8 mouse cellular contexts compared by ENCODE assay signal in genomic region chr5:135011809-135012613, GRCm38 (mm10). TPM values are rescaled to one million over a fixed set of nuclear protein-coding genes. Genes with fewer than 3 reads are reported as not detected.
DNase-seq lines count a peak whose midpoint lies in the region; ATAC-seq and TF ChIP-seq lines count a peak whose summit lies in the region.

No protein-coding gene starts in this region.

- H3K4me2 ChIP-seq in kidney, postnatal 0 days (ENCODE audit: low read length) = peak overlapping the region; percentile 48
- H3K4me2 ChIP-seq in embryonic facial prominence, embryonic 14.5 days (ENCODE audit: low read depth, low read length) = peak overlapping the region; percentile 37
- peak overlapping the region; percentile 76 for H3K4me2 ChIP-seq in intestine, postnatal 0 days (replicated peaks; ENCODE audit: low read depth)
- H3K4me2 ChIP-seq in neural tube, embryonic 11.5 days (ENCODE audit: low read depth) = peak overlapping the region; percentile 35

- H3K9ac ChIP-seq in kidney, postnatal 0 days (ENCODE audit: low read depth, low read length) = peak overlapping the region; percentile 39; the same call in 1 of the 2 replicates
- 0 out of 2 replicates have a peak overlapping the region, but pooled peaks have one; percentile 26 for H3K9ac ChIP-seq in embryonic facial prominence, embryonic 14.5 days (ENCODE audit: low read depth, low read length)
- peak overlapping the region; percentile 31; the same call in 1 of the 2 replicates for H3K9ac ChIP-seq in intestine, postnatal 0 days (ENCODE audit: low read depth, low read length)
- H3K9ac ChIP-seq in neural tube, embryonic 11.5 days (ENCODE audit: low read length) = peak overlapping the region; percentile 29; the same call in 1 of the 2 replicates

- H3K27me3 ChIP-seq in kidney, postnatal 0 days (ENCODE audit: insufficient read depth, low read length) = no peaks in the 10 kb centered on the region
- H3K27me3 ChIP-seq in embryonic facial prominence, embryonic 14.5 days (replicated peaks; ENCODE audit: control insufficient read depth, insufficient read depth, low read length) = no peaks in the 10 kb centered on the region
- no peaks in the 10 kb centered on the region for H3K27me3 ChIP-seq in intestine, postnatal 0 days (replicated peaks; ENCODE audit: control insufficient read depth, insufficient read depth, low read length)
- H3K27me3 ChIP-seq in neural tube, embryonic 11.5 days (ENCODE audit: control insufficient read depth, insufficient read depth, low read length) = no peaks in the 10 kb centered on the region

- no peak for TF ChIP-seq CTCF in kidney, postnatal 0 days (IDR thresholded peaks at IDR 0.05; ENCODE audit: low read depth)
- peak; percentile 1; the same call in 1 of the 2 replicates for TF ChIP-seq CTCF in intestine, postnatal 0 days (IDR thresholded peaks at IDR 0.05; ENCODE audit: low read depth)

- H3K27ac ChIP-seq in kidney, postnatal 0 days = peak overlapping the region; percentile 62; the same call in 1 of the 2 replicates
- no peak overlapping the region for H3K27ac ChIP-seq in embryonic facial prominence, embryonic 14.5 days (replicated peaks; ENCODE audit: low read depth, low read length)
- peak overlapping the region; percentile 93 for H3K27ac ChIP-seq in intestine, postnatal 0 days (ENCODE audit: low read depth, low read length)
- no peak overlapping the region for H3K27ac ChIP-seq in neural tube, embryonic 11.5 days (ENCODE audit: low read depth, low read length)

- ATAC-seq in kidney, postnatal 0 days (replicated peaks; ENCODE audit: low FRiP score, low read depth) = no peak
- no peak for ATAC-seq in embryonic facial prominence, embryonic 14.5 days (ENCODE audit: low read depth)
- ATAC-seq in intestine, postnatal 0 days = no peak
- no peak for ATAC-seq in neural tube, embryonic 11.5 days (ENCODE audit: insufficient read depth, low FRiP score, low TSS enrichment)

- H3K36me3 ChIP-seq in kidney, postnatal 0 days (ENCODE audit: insufficient read depth, low read length) = no peaks in the 10 kb centered on the region
- H3K36me3 ChIP-seq in embryonic facial prominence, embryonic 14.5 days (ENCODE audit: control insufficient read depth, insufficient read depth, low read length) = peaks cover 4% of the 10 kb centered on the region; the same call in 1 of the 2 replicates
- no peaks in the 10 kb centered on the region; the same call in 1 of the 2 replicates for H3K36me3 ChIP-seq in intestine, postnatal 0 days (ENCODE audit: control insufficient read depth, insufficient read depth)
- no peaks in the 10 kb centered on the region for H3K36me3 ChIP-seq in neural tube, embryonic 11.5 days (ENCODE audit: control insufficient read depth, insufficient read depth, low read length)

- no peaks in the 10 kb centered on the region for H3K9me3 ChIP-seq in kidney, postnatal 0 days (replicated peaks; ENCODE audit: low read length)
- no peaks in the 10 kb centered on the region for H3K9me3 ChIP-seq in embryonic facial prominence, embryonic 14.5 days (ENCODE audit: control insufficient read depth, low read length)
- H3K9me3 ChIP-seq in intestine, postnatal 0 days (ENCODE audit: control insufficient read depth) = no peaks in the 10 kb centered on the region
- H3K9me3 ChIP-seq in neural tube, embryonic 11.5 days (ENCODE audit: control insufficient read depth, low read length) = no peaks in the 10 kb centered on the region

- WGBS in kidney, postnatal 0 days = 33% methylated on average over 26 of the region's 26 CpGs
- WGBS in embryonic facial prominence, embryonic 14.5 days = 25% methylated on average over 21 of the region's 26 CpGs
- WGBS in intestine, postnatal 0 days = 31% methylated on average over 26 of the region's 26 CpGs
- 20% methylated on average over 26 of the region's 26 CpGs for WGBS in neural tube, embryonic 11.5 days

- H3K4me3 ChIP-seq in kidney, postnatal 0 days (replicated peaks; ENCODE audit: low read depth, low read length) = peak overlapping the region; percentile 27
- H3K4me3 ChIP-seq in embryonic facial prominence, embryonic 14.5 days (ENCODE audit: low read depth, low read length) = no peak overlapping the region; the same call in 1 of the 2 replicates
- H3K4me3 ChIP-seq in intestine, postnatal 0 days (ENCODE audit: low read depth, low read length) = peak overlapping the region; percentile 54
- peak overlapping the region; percentile 13 for H3K4me3 ChIP-seq in neural tube, embryonic 11.5 days (ENCODE audit: low read depth, low read length)

- DNase-seq in kidney, postnatal 0 days (ENCODE audit: low spot score) = peak; percentile 53
- no peak for DNase-seq in kidney, adult 11 months
- peak; percentile 53 for DNase-seq in embryonic facial prominence, embryonic 14.5 days (ENCODE audit: low spot score)
- peak; percentile 40 for DNase-seq in neural tube, embryonic 11.5 days (ENCODE audit: low spot score)
- DNase-seq in T-cell, adult 2 months (ENCODE audit: low spot score) = no peak
- no peak for DNase-seq in layer of hippocampus, adult 11-12 months (ENCODE audit: low spot score)
- no peak for DNase-seq in left cerebral cortex, adult 8-10 months (ENCODE audit: low spot score in 2 of 2)

- H3K4me1 ChIP-seq in kidney, postnatal 0 days (replicated peaks; ENCODE audit: insufficient read depth, low read length) = peaks cover 6% of the 10 kb centered on the region; the same call in 1 of the 2 replicates
- peaks cover 19% of the 10 kb centered on the region for H3K4me1 ChIP-seq in embryonic facial prominence, embryonic 14.5 days (ENCODE audit: control insufficient read depth, insufficient read depth, low read length)
- H3K4me1 ChIP-seq in intestine, postnatal 0 days (replicated peaks; ENCODE audit: control insufficient read depth, insufficient read depth, low read length) = peaks cover 4% of the 10 kb centered on the region; the same call in 1 of the 2 replicates
- peaks cover 15% of the 10 kb centered on the region for H3K4me1 ChIP-seq in neural tube, embryonic 11.5 days (ENCODE audit: control insufficient read depth, insufficient read depth, low read length)

RNA-seq across cellular contexts. Expression of gene Abhd11, which starts 3.1 kb away (rescaled TPM):
- polyA plus RNA-seq in kidney, postnatal 0 days (2015; fragmentation: Nextera tagmentation; extraction: Ambion mirVana) = 93.7 and 94.5 TPM in 2 replicates
- 61.3 and 70.3 TPM in 2 replicates for polyA plus RNA-seq in embryonic facial prominence, embryonic 14.5 days (2014; fragmentation: Nextera tagmentation; extraction: Ambion mirVana)
- polyA plus RNA-seq in intestine, postnatal 0 days (2015; fragmentation: Nextera tagmentation; extraction: Ambion mirVana) = 60.1 and 61.9 TPM in 2 replicates
- 45.9 and 46.3 TPM in 2 replicates for polyA plus RNA-seq in neural tube, embryonic 11.5 days (2014; fragmentation: Nextera tagmentation; extraction: Ambion mirVana)
- 10 to 100 TPM; 35.2 to 39.9 (median 36.7) TPM for total RNA-seq in left cerebral cortex, adult 8-10 months (2022)

RNA-seq across cellular contexts. Expression of gene Stx1a, which starts 11.3 kb away (rescaled TPM):
- polyA plus RNA-seq in kidney, postnatal 0 days (2015; fragmentation: Nextera tagmentation; extraction: Ambion mirVana) = 6.6 and 9.0 TPM in 2 replicates
- 19.6 and 20.8 TPM in 2 replicates for polyA plus RNA-seq in embryonic facial prominence, embryonic 14.5 days (2014; fragmentation: Nextera tagmentation; extraction: Ambion mirVana)
- 5.6 and 6.5 TPM in 2 replicates for polyA plus RNA-seq in intestine, postnatal 0 days (2015; fragmentation: Nextera tagmentation; extraction: Ambion mirVana)
- polyA plus RNA-seq in neural tube, embryonic 11.5 days (2014; fragmentation: Nextera tagmentation; extraction: Ambion mirVana) = 25.4 and 36.6 TPM in 2 replicates
- 100 to 1,000 TPM; 239 to 271 (median 248) TPM for total RNA-seq in left cerebral cortex, adult 8-10 months (2022)

RNA-seq across cellular contexts. Expression of gene Cldn3, which starts 26.0 kb away (rescaled TPM):
- 72.4 and 72.9 TPM in 2 replicates for polyA plus RNA-seq in kidney, postnatal 0 days (2015; fragmentation: Nextera tagmentation; extraction: Ambion mirVana)
- polyA plus RNA-seq in embryonic facial prominence, embryonic 14.5 days (2014; fragmentation: Nextera tagmentation; extraction: Ambion mirVana) = 23.2 and 27.8 TPM in 2 replicates
- 96.0 and 116 TPM in 2 replicates for polyA plus RNA-seq in intestine, postnatal 0 days (2015; fragmentation: Nextera tagmentation; extraction: Ambion mirVana)
- polyA plus RNA-seq in neural tube, embryonic 11.5 days (2014; fragmentation: Nextera tagmentation; extraction: Ambion mirVana) = 2.2 and 3.1 TPM in 2 replicates
- under 1 TPM in 2 of 4 experiments, not detected in 2; 0.50 to 0.93 TPM for total RNA-seq in left cerebral cortex, adult 8-10 months (2022)

RNA-seq across cellular contexts. Expression of gene Dnajc30, which starts 52.0 kb away (rescaled TPM):
- 42.4 and 42.6 TPM in 2 replicates for polyA plus RNA-seq in kidney, postnatal 0 days (2015; fragmentation: Nextera tagmentation; extraction: Ambion mirVana)
- polyA plus RNA-seq in embryonic facial prominence, embryonic 14.5 days (2014; fragmentation: Nextera tagmentation; extraction: Ambion mirVana) = 31.1 and 33.9 TPM in 2 replicates
- polyA plus RNA-seq in intestine, postnatal 0 days (2015; fragmentation: Nextera tagmentation; extraction: Ambion mirVana) = 35.9 and 40.7 TPM in 2 replicates
- 26.6 and 28.3 TPM in 2 replicates for polyA plus RNA-seq in neural tube, embryonic 11.5 days (2014; fragmentation: Nextera tagmentation; extraction: Ambion mirVana)
- total RNA-seq in left cerebral cortex, adult 8-10 months (2022) = 10 to 100 TPM; 40.1 to 43.0 (median 42.0) TPM

RNA-seq across cellular contexts. Expression of gene Bud23, which starts 52.7 kb away (rescaled TPM):
- 80.4 and 85.2 TPM in 2 replicates for polyA plus RNA-seq in kidney, postnatal 0 days (2015; fragmentation: Nextera tagmentation; extraction: Ambion mirVana)
- polyA plus RNA-seq in embryonic facial prominence, embryonic 14.5 days (2014; fragmentation: Nextera tagmentation; extraction: Ambion mirVana) = 74.0 and 87.2 TPM in 2 replicates
- 40.0 and 40.6 TPM in 2 replicates for polyA plus RNA-seq in intestine, postnatal 0 days (2015; fragmentation: Nextera tagmentation; extraction: Ambion mirVana)
- polyA plus RNA-seq in neural tube, embryonic 11.5 days (2014; fragmentation: Nextera tagmentation; extraction: Ambion mirVana) = 126 and 141 TPM in 2 replicates
- total RNA-seq in left cerebral cortex, adult 8-10 months (2022) = 10 to 100 TPM; 39.2 to 51.0 (median 47.5) TPM

Comparison
In these comparisons a context has a peak if more than half of its experiments do, and no peak if none do; other contexts are left out.
1. DNase-seq: peak in kidney, postnatal 0 days (single experiment), embryonic facial prominence, embryonic 14.5 days (single experiment) and neural tube, embryonic 11.5 days (single experiment); none in kidney, adult 11 months (single experiment), T-cell, adult 2 months (single experiment), layer of hippocampus, adult 11-12 months (single experiment) and left cerebral cortex, adult 8-10 months (0 of 2).
2. H3K27ac ChIP-seq: peak in kidney, postnatal 0 days (single experiment) and intestine, postnatal 0 days (single experiment); none in embryonic facial prominence, embryonic 14.5 days (single experiment) and neural tube, embryonic 11.5 days (single experiment).
3. Peak in every context shown above with its lines, with median percentiles within 50 percentile points of each other: H3K4me2 ChIP-seq and H3K9ac ChIP-seq.